Mouse (Mus musculus): ENCODE results near the gene Enpp1. TPM values are rescaled to one million over a fixed set of nuclear protein-coding genes. Genes with fewer than 3 reads are reported as not detected.

Enpp1 gene
- polyA plus RNA-seq, 1 experiment, result 2.4 TPM

GRCm38 (mm10) chr10:24682518-24683104 lies 29.3 kb downstream of the Enpp1 start:
- Histone ChIP-seq H3K4me3 (replicated peaks; ENCODE audit: extremely low read depth, low read depth, low read length) (no peak overlapping the region), H3K4me1 (ENCODE audit: control insufficient read depth, insufficient read depth, low read length) (no peaks in the 10 kb centered on the region)
- WGBS, result 73% methylated on average over 7 of the region's 7 CpGs
- no peak for TF ChIP-seq CTCF (IDR thresholded peaks at IDR 0.05; ENCODE audit: insufficient read depth, low read length)
- no peak for TF ChIP-seq POLR2A (IDR thresholded peaks at IDR 0.05; ENCODE audit: borderline replicate concordance, extremely low read depth, low read depth, low read length)
- no peak for DNase-seq

GRCm38 (mm10) chr10:24677681-24678080 lies 34.3 kb downstream of the Enpp1 start:
- DNase-seq, result no peak
- 91% methylated on average over 18 of the region's 18 CpGs for WGBS
- H3K4me3 ChIP-seq (replicated peaks; ENCODE audit: extremely low read depth, low read depth, low read length), result no peak overlapping the region

GRCm38 (mm10) chr10:24674261-24674660 lies 37.7 kb downstream of the Enpp1 start:
- Histone ChIP-seq H3K4me3 (replicated peaks; ENCODE audit: extremely low read depth, low read depth, low read length) (no peak overlapping the region), H3K4me1 (ENCODE audit: control insufficient read depth, insufficient read depth, low read length) (no peaks in the 10 kb centered on the region)
- TF ChIP-seq CTCF (IDR thresholded peaks at IDR 0.05; ENCODE audit: insufficient read depth, low read length) (no peak), POLR2A (IDR thresholded peaks at IDR 0.05; ENCODE audit: borderline replicate concordance, extremely low read depth, low read depth, low read length) (no peak)
- DNase-seq, result no peak
- WGBS, result 74% methylated on average over 6 of the region's 6 CpGs

More at GRCm38 (mm10) chr10:24677681-24678080, 34.3 kb downstream of the Enpp1 start:
- no peaks in the 10 kb centered on the region for H3K4me1 ChIP-seq (ENCODE audit: control insufficient read depth, insufficient read depth, low read length)
- no peak for TF ChIP-seq CTCF (IDR thresholded peaks at IDR 0.05; ENCODE audit: insufficient read depth, low read length)
- TF ChIP-seq POLR2A (IDR thresholded peaks at IDR 0.05; ENCODE audit: borderline replicate concordance, extremely low read depth, low read depth, low read length), result no peak

GRCm38 (mm10) chr10:24672948-24673347 lies 39.0 kb downstream of the Enpp1 start:
- Histone ChIP-seq H3K4me3 (replicated peaks; ENCODE audit: extremely low read depth, low read depth, low read length) (no peak overlapping the region), H3K4me1 (ENCODE audit: control insufficient read depth, insufficient read depth, low read length) (no peaks in the 10 kb centered on the region)
- no peak for TF ChIP-seq POLR2A (IDR thresholded peaks at IDR 0.05; ENCODE audit: borderline replicate concordance, extremely low read depth, low read depth, low read length)
- no peak for TF ChIP-seq CTCF (IDR thresholded peaks at IDR 0.05; ENCODE audit: insufficient read depth, low read length)
- WGBS, result 94% methylated on average over 2 of the region's 2 CpGs
- no peak for DNase-seq

GRCm38 (mm10) chr10:24670548-24670947 lies 41.4 kb downstream of the Enpp1 start:
- no peaks in the 10 kb centered on the region for H3K4me1 ChIP-seq (ENCODE audit: control insufficient read depth, insufficient read depth, low read length)
- no peak for TF ChIP-seq POLR2A (IDR thresholded peaks at IDR 0.05; ENCODE audit: borderline replicate concordance, extremely low read depth, low read depth, low read length)
- no peak for TF ChIP-seq CTCF (IDR thresholded peaks at IDR 0.05; ENCODE audit: insufficient read depth, low read length)
- 89% methylated on average over 6 of the region's 6 CpGs for WGBS
- no peak for DNase-seq
- H3K4me3 ChIP-seq (replicated peaks; ENCODE audit: extremely low read depth, low read depth, low read length), result no peak overlapping the region

- no peak for TF ChIP-seq POLR2A (IDR thresholded peaks at IDR 0.05; ENCODE audit: borderline replicate concordance, extremely low read depth, low read depth, low read length)
- no peak for TF ChIP-seq CTCF (IDR thresholded peaks at IDR 0.05; ENCODE audit: insufficient read depth, low read length)
- Histone ChIP-seq H3K4me3 (replicated peaks; ENCODE audit: extremely low read depth, low read depth, low read length) (no peak overlapping the region), H3K4me1 (ENCODE audit: control insufficient read depth, insufficient read depth, low read length) (no peaks in the 10 kb centered on the region)
- WGBS, result 84% methylated on average over 11 of the region's 11 CpGs
- no peak for DNase-seq
Measured at GRCm38 (mm10) chr10:24650990-24651569, 60.9 kb downstream of the Enpp1 start.

GRCm38 (mm10) chr10:24647996-24648738 lies 63.8 kb downstream of the Enpp1 start:
- TF ChIP-seq POLR2A (IDR thresholded peaks at IDR 0.05; ENCODE audit: borderline replicate concordance, extremely low read depth, low read depth, low read length), result no peak
- no peak for TF ChIP-seq CTCF (IDR thresholded peaks at IDR 0.05; ENCODE audit: insufficient read depth, low read length)
- H3K4me3 ChIP-seq (replicated peaks; ENCODE audit: extremely low read depth, low read depth, low read length), result no peak overlapping the region
- no peaks in the 10 kb centered on the region for H3K4me1 ChIP-seq (ENCODE audit: control insufficient read depth, insufficient read depth, low read length)
- 62% methylated on average over 6 of the region's 6 CpGs for WGBS
- no peak for DNase-seq

GRCm38 (mm10) chr10:24645169-24645568 lies 66.8 kb downstream of the Enpp1 start:
- TF ChIP-seq CTCF (IDR thresholded peaks at IDR 0.05; ENCODE audit: insufficient read depth, low read length), result no peak
- TF ChIP-seq POLR2A (IDR thresholded peaks at IDR 0.05; ENCODE audit: borderline replicate concordance, extremely low read depth, low read depth, low read length), result no peak
- no peak for DNase-seq
- Histone ChIP-seq H3K4me1 (ENCODE audit: control insufficient read depth, insufficient read depth, low read length) (no peaks in the 10 kb centered on the region), H3K4me3 (replicated peaks; ENCODE audit: extremely low read depth, low read depth, low read length) (no peak overlapping the region)
- 78% methylated on average over 8 of the region's 8 CpGs for WGBS

GRCm38 (mm10) chr10:24642796-24643580 lies 69.0 kb downstream of the Enpp1 start:
- 71% methylated on average over 11 of the region's 11 CpGs for WGBS
- TF ChIP-seq POLR2A (IDR thresholded peaks at IDR 0.05; ENCODE audit: borderline replicate concordance, extremely low read depth, low read depth, low read length), result no peak
- no peak for DNase-seq
- Histone ChIP-seq H3K4me1 (ENCODE audit: control insufficient read depth, insufficient read depth, low read length) (no peaks in the 10 kb centered on the region; the same call in 1 of the 2 replicates), H3K4me3 (replicated peaks; ENCODE audit: extremely low read depth, low read depth, low read length) (no peak overlapping the region)
